Mouse (Mus musculus) layer of hippocampus, adult 9-10 months (tissue): ENCODE measurements around the gene Olfr871.
"Not testable (repeated sequence)": the region's sequence is repeated elsewhere in the genome, so short reads cannot be mapped to it uniquely, and the experiment has no call there.

ENCODE experiments used
- DNase-seq: peaks from one replicate; pipeline ENCODE4 v3.0.0; 2022; ENCODE audit warnings: low spot score

Gene Olfr871

DNA sequence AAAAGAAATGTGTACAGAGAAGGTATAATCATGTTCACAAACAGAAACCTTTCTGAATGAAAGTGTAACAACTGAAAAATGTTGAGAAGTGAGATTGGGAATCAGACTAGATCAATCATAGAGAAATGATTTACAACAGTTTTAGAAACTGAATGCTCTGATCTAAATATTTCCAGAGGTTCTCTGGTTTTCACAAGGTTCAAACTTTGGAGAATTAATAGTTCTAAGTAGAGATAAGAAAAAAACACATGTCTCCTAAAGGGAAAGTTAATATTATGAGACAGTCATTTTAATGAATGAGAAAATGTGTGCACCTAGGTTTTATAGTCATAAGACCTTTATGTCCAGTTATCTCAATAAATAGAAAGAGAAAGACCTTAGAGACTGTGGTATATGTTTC, at the start of gene Olfr871:
TSS of gene Olfr871 (plus strand) at position 301 of the 400 bp plus-strand sequence.
- no peak for DNase-seq

DNA sequence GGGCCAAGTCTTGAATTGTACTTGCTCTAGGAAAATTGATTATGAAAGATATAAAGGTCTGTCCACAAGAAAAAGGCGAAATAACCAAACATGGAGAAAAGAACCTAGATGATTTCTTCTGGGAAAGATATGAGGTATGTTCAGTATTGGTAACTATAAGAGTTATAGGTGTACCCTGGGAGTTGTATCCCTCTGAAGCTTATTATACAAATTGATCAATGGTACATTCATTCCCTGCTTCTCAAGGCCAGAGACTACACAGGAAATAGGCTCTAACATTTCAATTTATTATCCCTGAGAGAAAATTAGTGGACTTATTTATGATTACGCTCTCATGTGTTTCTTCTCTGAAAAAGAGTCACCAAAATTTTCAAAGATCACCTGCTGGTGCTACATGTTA, 38.0 kb upstream of the Olfr871 start, which contains the start of gene Olfr870:
TSS of gene Olfr870 (minus strand) at position 101 of the 400 bp plus-strand sequence.
- no peak for DNase-seq

DNA sequence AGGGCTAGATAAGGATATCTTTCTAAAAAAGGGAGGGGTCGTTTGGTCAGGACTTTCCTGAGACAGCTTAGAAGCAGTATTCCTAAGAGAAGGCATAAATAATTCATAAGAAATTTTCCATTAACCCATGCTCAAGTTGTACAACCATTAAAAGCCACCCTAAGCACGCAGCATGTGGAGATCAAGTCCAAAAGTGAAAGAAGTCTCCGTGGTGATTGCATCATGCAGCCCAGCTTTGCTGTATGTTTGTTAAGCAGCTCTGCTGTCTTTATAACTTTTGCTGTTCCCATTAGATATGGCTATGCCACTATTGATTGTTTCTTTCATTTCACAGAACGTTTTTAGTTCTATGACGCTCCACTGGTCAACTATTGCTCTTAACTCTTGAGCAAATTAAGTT, 32.5 kb upstream of the Olfr871 start:
- no peak for DNase-seq

DNA sequence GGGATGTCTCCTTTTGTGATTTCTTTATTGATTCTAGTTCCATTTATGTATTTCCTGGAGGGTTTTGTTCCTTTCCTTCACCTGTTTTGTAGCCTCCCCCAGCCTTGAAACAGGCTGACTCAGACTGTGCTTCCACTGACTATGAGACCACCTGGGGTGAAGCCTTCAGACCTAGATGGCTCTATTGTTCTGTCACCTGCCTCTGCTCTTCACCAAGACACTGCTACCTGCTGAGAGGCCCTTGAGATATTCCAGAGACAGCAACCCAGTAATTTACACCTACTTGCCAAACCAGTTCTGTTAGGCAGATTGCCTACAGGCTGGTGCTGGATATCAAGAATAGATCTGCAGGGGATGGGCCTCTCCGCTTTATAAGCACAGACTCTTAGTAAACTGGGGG, 9.9 kb upstream of the Olfr871 start:
- DNase-seq: no peak

DNA sequence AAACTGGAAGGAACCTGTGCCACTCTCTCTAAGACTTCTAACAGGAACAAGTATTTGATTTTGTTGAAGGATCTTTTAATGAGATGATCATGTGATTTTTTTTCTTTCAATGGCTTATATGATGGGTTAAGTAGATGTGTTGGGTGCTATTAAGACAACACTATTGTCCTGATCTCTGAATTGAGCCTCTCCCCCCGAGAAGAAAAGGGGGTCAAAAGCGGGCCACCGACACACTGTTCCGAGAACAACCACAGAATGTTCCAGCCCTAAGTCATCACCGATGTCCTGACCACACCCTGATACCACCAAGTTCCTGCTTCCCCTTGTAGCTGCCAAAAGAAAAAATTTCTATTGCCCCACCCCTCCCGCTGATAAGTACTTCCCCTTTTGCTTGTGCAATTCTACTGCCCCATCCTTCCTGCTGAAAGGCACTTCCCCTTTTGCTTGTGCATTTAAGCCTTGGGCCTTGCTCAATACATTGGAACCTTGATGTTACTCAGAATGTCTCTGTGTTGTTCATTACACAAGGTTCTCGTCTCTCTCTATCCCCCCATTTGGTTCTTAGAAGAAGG, 8.5 kb upstream of the Olfr871 start:
- not testable (repeated sequence) for DNase-seq

DNA sequence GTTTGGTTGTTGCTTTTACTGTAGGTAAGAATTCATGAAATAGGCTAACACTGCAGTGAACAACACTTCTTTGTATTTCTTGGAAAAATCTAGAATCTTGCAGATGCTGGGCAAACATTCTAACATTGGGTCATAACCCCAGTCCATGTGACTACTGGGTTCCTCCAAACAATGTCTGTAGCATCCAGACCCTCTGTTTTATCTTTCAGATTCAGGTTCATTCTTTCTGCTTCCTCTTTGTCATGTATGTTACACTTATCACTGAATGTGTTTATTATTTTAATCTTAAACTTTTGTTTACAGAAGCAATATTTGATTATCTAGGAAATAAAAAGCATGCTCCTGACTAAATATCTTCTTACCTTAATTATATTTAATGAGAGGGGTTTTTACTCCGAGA, 1.2 kb upstream of the Olfr871 start:
- no peak for DNase-seq

DNA sequence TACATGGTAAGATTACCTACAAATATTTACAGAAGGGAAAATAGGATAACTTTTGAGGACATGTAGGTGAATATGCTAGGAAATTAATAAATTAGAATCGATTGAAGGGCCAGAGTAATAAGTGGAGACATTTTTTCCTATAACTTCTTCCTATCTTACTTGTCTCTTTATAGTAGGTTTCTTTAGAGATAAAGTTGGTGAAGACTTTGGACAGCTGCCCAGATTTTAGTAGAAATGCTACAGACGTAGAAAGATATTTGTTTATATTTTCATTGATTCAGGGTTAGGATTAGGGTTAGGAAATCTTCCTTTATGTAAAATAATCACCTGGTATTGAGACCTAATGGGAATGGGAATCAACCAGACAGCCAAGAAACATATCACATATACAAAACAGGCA, 530 bp upstream of the Olfr871 start:
- no peak for DNase-seq

DNA sequence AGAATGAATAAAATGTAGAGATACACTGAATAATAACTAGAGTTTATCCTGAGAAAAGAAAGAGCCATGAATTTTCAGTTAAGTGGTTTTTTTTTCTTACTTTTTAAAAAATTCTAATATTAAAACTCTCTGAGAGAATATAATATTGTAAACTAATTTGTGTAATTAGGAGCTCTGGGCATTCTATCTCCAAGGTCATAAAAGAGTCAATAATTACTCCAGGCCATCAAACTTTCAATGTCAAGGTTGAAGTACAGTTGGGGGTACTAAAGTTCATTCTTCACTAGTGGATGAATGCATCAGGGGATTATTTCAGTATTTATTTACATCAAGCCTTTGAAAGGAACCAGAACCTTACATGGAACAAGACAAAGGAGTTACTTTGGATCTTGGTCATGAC, 24.8 kb downstream of the Olfr871 start, which contains the start of gene Olfr872:
TSS of gene Olfr872 (plus strand) at position 301 of the 400 bp plus-strand sequence.
- no peak for DNase-seq

DNA sequence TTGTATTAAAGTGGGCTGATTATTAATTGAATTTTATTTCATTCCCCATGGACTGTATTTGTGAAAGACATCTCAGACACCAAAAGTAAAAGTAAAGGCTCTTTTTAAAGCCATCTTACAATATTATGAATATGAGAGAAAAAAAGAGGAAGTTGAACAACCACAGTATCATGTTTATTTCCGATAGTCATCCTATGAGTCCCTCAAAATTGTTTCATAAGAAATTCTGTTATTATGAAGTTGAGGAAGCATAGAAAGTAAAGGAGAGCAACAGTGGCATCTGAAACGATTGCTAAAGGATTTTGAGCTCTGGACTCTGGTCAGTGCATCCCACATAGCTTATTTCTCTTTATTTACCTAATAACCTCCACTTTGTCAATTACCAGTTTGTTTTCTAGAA, 25.4 kb downstream of the Olfr871 start:
- DNase-seq: no peak
